Mouse (Mus musculus) splenic B cell, adult 2 months (primary cell): ENCODE measurements at regions not wholly inside any gene's neighbourhood (a gene's known extent, or its start where the extent isn't known, plus 50 kb on each side); places are given as distances from the start of the nearest gene placed in this dataset.

Experiments used
- DNase-seq: peaks from one replicate; pipeline ENCODE4 v3.0.0-alpha.2; 2011; ENCODE audit warnings: low read depth, low spot score
- H3K27me3 ChIP-seq: 2 replicates; pipeline ENCODE4 v1.6.1; 2012; ENCODE audit warnings: mild to moderate bottlenecking, low read length, moderate library complexity, mixed read lengths; ENCODE audit not compliant: control insufficient read depth, poor library complexity, insufficient read depth, severe bottlenecking
- H3K36me3 ChIP-seq: 2 replicates; pipeline ENCODE4 v1.6.1; 2012; ENCODE audit warnings: mild to moderate bottlenecking, low read length, moderate library complexity, mixed read lengths; ENCODE audit not compliant: control insufficient read depth, poor library complexity, insufficient read depth, severe bottlenecking

- H3K27me3 ChIP-seq: no peaks in the 10 kb centered on the region
- no peaks in the 10 kb centered on the region for H3K36me3 ChIP-seq
- DNase-seq: no peak
These were observed 1081.0 kb downstream of the Car8 start for GRCm38 (mm10) chr4:7157883-7158282.

GRCm38 (mm10) chr4:7154256-7154655, 1084.6 kb downstream of the Car8 start:
- Histone ChIP-seq H3K27me3 (no peaks in the 10 kb centered on the region), H3K36me3 (no peaks in the 10 kb centered on the region)
- DNase-seq: peak; percentile 19

GRCm38 (mm10) chr4:7153835-7154234, 1085.0 kb downstream of the Car8 start:
- Histone ChIP-seq H3K27me3 (no peaks in the 10 kb centered on the region), H3K36me3 (no peaks in the 10 kb centered on the region)
- no peak for DNase-seq

DNA sequence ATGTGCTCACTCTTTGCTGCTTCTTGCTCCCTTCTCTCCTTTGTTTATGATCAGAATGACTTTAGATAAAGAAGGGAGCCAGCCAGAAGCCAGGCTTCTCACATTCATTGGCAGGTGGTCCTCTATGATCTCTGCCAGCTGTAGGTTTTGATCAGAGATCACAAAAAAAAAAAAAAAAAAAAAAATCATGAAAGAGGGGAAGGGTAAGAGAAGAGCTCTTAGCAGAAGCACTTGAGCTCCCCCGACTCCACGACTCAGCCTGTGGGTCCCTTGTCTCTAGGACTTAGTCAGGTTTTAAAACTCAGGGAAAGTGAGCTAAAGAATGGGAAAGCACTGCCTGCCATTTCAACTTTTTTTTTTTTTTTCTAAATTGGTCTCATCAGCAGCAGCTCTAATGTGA, 1093.1 kb downstream of the Car8 start:
- no peaks in the 10 kb centered on the region for H3K36me3 ChIP-seq
- DNase-seq: no peak
- H3K27me3 ChIP-seq: no peaks in the 10 kb centered on the region

GRCm38 (mm10) chr4:7144215-7144614, 1094.6 kb downstream of the Car8 start:
- DNase-seq: no peak
- Histone ChIP-seq H3K27me3 (no peaks in the 10 kb centered on the region), H3K36me3 (no peaks in the 10 kb centered on the region)

DNA sequence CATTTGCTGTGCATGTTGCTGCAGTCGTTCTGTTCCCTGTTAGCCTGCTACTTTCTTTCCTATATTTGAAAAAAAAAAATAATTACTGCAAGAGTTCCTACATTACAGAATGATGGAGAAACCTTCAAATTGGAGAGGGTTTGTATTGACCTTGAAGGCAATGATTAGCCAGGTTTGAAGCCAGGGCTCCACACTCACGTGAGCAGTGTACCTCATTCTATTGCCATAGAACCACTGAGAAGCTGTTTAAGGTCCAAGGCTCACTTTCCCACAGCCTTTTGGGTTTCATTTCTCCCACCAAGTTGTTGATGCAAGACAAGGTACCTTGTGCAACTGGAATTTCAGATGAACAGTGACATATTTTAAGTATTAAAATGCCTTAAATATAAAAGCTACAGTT, 1095.2 kb downstream of the Car8 start:
- DNase-seq: no peak
- no peaks in the 10 kb centered on the region for H3K36me3 ChIP-seq
- H3K27me3 ChIP-seq: no peaks in the 10 kb centered on the region

- DNase-seq: no peak
- H3K36me3 ChIP-seq: no peaks in the 10 kb centered on the region
- H3K27me3 ChIP-seq: no peaks in the 10 kb centered on the region
These were observed 1096.1 kb downstream of the Car8 start for GRCm38 (mm10) chr4:7142781-7143180.

DNA sequence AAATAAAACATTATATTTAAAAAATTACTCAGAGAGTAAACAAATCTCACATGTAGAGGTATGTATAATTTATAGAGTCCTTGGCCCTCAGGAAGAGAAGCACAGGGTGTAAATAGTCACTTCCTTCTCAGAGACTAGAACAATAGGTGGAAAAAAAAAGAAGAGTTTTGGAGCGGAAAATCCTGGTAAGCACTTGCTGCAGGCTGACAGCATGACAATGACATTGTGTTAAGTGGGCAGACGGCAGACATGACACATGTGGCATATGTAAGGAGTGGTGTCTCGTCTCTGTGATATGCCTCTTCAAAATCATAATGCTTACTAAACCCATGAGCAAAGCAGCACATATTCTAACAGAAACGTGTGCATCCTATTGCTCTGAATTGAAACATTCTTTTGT, 1126.7 kb downstream of the Car8 start:
- no peak for DNase-seq
- Histone ChIP-seq H3K27me3 (no peaks in the 10 kb centered on the region), H3K36me3 (no peaks in the 10 kb centered on the region)

GRCm38 (mm10) chr4:7092957-7093356, 1145.9 kb downstream of the Car8 start:
- DNase-seq: no peak
- H3K27me3 ChIP-seq: no peaks in the 10 kb centered on the region
- H3K36me3 ChIP-seq: no peaks in the 10 kb centered on the region

DNA sequence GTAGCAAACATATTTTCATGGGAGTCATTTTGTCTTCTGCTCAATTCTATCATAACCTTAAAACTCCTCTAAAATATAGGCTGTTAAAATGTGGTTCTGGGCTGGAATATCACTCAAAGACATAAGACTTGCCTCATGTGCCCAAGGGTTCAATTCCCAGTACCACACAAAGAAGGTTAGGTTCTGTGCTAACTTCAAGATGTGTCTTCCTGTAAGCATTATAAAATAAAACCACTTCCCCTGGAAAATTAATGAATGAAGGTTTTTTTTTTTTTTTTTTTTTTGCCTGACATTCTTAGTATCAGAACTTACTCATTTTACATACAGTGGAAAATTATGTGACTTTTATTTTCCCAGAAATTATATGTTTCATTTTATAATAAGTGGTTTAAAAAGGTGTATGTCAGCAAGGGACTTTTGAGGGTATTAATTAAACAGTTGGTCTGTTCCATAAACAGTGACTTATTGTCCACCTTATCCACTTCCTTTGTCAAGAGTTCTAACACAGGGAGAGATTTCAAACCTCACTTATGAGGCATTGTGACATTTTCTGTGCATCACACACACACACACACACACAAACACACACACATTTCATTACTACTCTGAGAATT, 1147.5 kb downstream of the Car8 start:
- no peaks in the 10 kb centered on the region for H3K36me3 ChIP-seq
- DNase-seq: no peak
- no peaks in the 10 kb centered on the region for H3K27me3 ChIP-seq
